Mouse (Mus musculus): ENCODE results near the gene Slc35c2.

- TF ChIP-seq POLR2A (IDR thresholded peaks at IDR 0.05; ENCODE audit: low read depth, low read length) (no peak), CTCF (IDR thresholded peaks at IDR 0.05; ENCODE audit: extremely low read depth, insufficient read length, insufficient replicate concordance, low read depth, low read length) (no peak)
Measured at GRCm38 (mm10) chr2:165307801-165308200, 20.1 kb upstream of the Slc35c2 start.
